Mouse (Mus musculus) lung, postnatal 14 days (tissue): ENCODE data around the gene Tmtc2.

Experiments used
- DNase-seq: peaks from one replicate; pipeline ENCODE4 v3.0.0; 2021

Gene Tmtc2

DNA sequence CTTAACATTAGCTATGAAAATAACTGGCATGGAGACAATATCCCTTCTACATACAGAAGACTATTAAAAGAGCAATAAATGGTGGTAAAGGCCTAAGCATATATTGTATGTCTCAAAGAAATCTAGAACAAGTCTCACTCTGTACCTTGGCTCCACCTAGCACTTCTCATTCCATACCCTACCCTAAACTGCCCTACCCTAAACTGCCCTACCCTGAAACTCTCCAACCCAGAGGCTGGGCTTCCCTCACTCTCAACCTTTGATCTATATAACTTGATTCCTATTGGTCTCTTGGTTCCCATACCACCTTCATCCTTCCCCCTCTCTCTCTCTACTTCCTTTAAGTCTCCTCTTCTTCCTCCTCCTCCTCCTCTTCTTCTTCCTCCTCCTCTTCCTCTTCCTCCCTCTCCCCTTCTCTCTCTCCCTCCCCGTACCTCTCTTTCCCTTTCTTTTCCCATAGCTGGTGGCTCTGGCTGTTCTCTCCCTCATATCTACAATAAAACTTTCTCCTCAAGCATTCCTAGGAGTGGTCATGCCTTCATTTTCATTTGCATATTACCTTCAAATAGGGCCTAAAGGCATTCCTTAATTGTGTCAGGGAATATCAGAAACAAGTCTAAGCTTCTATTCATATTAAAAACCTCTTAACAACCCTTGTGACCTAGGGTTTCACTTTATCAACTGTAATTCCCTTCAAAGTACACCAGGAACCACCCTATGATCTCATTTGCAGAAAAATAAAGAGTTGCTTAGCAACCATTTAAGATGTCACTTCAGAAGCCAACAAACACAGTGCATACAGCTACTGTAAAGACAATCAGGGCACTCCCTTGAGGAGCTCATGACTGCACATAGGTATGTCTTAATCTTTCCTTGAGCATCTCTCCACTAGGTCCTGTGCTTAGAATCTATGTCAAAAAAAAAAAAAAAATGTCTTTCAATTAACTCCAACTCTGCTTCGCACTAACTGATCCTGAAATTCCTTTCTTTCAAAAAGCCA, 29.9 kb downstream of the Tmtc2 start:
- no peak for DNase-seq

DNA sequence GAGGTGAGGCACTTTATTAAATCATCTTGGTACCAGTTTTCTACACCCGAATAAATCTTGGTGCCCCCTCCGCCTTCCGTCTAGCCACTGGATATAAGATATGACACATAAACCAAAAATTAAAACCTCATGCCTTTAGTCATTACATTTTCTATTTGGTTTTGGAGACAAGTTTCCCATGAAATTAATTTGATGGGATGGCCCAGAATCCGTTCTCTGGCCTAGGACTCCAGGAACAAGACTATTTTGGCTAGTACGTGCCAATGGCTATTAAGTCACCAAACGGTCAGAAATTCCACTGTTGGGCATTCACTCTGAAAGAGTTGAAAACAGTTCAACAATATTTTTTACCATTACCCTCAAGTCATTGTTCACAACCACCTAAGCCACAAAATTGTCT, 32.2 kb downstream of the Tmtc2 start:
- no peak for DNase-seq

DNA sequence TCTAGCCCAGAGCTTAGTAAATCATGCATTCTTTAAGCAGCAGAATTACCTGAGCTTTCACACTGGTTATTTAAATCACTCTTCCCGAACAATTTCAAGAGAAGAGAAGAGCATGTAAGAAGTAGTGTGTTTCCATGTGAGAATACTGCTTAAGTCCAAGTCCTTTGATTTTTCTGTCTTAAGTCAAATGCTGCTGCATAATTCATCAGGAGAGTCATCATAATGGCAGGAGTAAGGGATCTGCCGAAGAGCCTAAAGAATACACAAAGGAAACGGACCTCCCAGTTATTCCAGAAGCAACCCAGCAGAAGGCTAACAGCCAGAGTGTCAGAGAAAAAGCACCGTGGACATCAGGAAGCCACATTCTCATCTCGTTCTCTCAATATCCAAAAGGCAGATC, 34.6 kb downstream of the Tmtc2 start:
- DNase-seq: no peak

DNA sequence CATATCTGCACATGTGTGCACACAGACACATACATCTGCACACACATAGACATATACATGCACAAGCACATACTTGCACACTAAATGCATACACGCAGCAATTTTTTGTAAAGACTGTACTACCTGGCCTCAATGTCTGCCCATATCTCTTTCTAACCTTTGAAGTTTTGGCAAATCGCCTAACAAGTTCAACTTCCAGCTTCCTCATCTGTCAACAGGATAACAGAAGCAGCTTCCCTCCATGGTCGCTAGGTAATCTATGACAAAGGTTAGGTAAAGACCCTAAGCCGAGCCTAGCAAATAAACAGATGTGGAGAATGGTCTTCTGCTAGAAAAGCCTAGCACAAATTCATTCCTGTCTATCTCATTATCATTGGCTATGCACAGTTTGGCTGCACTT, 37.3 kb downstream of the Tmtc2 start:
- DNase-seq: no peak

DNA sequence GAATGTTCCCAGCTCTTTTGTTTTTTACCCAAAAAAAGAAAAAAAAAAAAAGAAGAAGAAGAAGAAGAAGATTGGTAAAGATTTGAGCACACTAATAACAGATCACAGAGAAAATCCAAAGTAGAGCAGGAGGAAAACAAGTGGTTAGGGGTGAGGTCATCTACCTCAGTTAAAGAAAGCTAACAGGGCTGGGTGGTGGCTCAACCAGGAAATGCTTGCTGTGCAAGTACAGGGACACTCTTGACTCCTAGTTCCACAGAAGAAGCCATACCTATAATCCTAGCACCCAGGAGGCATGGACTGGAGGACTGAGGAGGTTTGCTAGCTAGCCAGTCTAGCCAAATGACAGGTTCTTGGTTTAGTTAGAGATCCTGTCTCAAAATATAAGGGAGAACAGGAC, 38.4 kb downstream of the Tmtc2 start:
- no peak for DNase-seq

DNA sequence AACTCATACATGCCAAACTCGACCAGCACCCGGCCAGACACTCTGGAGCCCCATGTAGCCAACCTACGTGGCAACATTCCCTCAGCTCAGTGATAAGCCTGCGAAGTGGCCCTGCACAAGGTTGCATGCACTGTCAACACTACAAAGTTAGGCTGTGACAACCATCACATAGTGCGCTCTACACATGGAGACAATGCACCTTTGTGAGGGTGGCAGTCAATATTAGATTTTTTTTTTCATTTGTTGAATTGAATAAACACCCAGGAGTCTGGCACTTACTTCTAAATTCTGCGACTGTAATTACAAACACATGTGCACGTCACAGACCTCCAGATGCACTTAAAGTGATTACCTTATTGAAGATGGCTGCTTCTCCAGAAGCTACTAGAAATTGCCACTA, 41.5 kb downstream of the Tmtc2 start:
- DNase-seq: no peak

DNA sequence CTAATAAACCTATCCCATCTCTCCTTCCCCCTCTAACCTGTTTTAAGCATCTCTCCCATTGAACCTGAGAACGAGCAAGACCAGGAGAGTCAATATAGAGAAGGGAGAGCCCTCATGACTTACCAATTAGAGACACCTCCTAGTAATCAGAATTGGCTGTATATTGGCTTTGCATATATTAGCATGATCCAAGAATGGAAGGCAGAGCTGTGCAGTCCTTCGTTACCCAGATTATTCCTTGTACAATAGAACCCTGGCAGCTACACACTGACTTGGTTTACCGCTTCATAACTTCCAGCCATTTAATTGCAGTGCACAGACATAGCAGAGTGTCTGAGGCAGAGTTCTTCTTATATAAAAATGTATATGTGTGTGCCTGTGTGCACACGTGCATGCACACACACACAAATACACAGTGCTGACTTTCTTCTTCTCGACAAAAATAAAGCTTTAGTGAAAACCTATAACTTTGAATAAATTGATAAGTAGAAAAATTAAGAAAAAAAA, 42.2 kb downstream of the Tmtc2 start:
- DNase-seq: no peak

DNA sequence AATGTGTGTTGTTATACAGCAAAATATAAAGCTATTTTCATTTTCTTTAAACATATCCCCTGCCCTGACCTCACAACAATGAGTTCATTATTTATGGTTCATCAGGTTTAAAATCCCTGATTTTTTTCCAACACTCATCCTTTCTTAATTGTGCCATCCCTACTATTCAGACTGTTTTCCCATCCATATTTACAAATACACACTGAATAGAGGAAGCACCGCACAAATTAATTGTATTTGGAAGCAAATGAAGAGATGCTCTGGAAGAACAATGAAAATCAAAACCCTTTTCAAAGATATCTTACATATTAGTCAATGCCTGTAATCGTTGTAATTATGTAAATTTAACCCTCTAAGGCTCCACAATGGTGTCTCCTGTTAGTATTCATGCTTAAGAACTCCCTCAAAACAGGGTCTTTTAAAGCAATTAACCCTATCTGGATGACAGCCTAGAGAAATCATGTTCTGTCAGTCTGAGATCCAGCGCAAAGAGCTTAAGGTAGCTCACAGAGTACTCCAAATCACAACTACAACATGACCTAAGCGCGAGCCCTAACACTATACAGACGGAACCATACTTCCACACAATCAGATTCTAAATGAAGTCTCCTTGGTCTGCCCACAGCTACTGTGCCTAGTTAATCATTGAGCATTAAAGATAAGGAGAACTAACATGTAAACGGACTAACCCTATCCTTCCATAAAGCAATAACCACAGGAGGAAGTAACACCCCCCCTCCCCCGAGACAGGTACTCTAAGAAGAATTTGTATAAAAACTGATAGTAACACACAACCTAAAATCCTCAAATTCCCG, 43.0 kb downstream of the Tmtc2 start:
- DNase-seq: no peak

DNA sequence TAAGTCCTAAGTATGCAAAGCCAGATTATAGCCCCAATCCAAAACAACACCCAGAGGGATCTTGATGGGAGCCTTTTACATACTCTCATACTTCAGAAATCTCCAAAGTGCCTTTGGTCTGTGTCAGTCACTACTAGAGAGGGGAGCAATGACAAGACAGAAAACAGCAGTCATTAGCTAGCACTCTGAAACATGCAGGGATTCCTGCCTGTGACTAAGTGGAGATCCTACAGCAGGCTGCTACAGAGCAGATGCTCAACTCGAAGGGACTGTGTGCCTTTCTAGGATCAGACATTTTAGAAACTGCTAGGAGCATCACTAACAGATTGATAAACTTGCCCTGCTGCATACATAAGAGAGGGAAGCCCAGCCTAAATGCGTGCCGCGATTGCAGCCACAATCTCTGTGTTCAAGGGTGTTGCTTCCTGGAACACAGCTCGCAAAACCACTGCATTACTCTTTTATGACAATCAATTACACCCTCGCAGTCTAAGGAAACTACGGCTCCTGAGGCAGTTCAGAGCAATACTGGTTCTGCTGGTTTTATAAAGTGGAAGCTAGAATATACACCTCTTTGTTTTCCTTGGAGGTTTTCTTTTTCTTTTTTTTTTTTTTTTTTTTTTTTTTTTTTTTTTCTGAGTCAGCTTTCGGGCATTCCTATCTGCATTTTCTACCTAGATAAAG, 50.7 kb downstream of the Tmtc2 start:
- no peak for DNase-seq

DNA sequence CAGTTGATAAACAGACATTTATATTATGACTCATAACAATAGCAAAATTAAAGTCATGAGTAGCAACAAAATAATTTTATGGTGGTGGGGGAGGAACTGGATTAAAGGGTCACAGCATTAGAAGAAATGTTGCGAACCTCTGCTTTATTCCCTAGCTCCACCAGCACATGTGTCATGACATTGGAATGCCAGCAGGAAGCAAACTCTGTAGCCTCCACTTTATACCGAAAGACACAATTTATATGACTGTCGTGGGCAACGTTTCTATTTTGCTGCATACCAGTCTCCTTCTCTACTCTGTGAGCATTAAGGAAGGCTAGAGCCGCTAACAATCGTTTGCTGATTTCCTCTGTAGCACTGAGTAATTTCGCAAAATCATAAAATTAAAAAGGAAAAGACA, 51.8 kb downstream of the Tmtc2 start:
- DNase-seq: no peak

DNA sequence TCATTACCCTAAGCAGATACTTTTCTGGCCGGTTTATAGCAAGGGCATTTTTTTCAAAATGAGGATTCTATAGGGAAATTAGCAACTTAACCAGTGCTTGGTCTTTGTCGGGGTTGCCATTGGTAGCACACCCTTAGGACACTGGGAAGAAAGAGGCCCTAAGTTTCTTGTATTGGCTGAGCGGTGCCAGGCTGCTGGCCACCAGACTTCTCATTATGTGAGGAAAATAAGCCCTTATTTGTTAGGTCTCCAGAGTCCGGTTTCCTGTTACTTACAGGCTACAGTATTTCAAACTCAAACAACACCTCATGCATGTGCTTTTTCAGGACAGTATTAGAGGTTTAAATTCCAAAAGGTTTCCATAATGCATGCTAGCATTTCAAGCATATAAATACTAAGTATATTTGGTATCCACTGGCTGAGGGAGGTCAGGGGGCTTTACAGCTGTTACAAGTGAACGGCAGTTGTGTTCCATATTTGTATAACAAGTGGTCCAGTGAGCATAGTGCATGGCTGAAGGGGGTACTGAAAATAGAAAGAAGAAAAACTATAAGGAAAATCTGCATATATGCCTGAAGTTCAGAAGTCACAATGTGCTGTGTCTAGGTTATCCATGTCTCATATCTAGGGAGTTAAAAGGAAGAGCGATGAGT, 55.0 kb downstream of the Tmtc2 start:
- no peak for DNase-seq

DNA sequence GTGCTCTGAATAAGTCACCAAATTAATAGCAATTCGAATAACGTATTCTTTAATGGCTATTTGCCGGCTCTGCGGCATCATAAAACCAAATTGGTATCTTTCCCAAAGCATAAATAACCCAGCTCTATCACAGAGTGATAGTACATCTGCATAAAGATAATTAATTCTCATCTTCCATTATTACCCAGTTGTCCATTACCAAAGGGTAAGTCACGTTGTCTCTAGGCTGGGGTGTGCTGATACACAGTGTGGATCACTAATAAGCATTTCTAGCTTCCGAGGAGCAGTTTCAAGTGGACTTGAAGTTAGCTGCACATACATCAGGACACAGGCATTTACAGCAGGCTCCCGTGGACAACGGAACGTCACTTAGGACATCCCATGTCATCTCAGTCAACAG, 56.1 kb downstream of the Tmtc2 start:
- no peak for DNase-seq

DNA sequence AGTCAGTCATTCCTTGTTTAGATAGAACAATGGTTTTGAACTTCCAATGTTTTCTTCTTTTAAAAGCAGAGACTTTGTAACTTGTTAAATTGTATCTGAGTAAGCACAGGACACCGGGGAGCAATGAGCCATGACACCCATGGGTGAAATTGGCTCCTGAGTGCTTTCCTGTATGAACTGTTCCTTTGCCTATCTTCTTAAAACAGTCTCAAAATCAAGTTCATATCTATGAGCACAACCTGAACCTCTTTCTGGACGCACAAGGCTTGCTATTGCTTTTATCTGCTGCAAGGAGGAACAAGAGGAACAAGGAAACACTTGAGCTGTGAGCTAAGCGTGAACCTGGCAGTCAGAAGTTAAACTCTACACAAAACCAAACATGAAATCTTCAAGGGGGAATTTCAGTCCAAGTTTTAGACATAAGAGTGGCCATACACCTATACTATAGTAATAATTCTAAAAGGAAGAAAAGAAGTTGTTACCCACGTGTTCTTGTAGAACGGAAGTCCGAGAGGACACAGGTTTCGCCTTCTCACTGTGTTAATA, 60.4 kb downstream of the Tmtc2 start:
- no peak for DNase-seq

DNA sequence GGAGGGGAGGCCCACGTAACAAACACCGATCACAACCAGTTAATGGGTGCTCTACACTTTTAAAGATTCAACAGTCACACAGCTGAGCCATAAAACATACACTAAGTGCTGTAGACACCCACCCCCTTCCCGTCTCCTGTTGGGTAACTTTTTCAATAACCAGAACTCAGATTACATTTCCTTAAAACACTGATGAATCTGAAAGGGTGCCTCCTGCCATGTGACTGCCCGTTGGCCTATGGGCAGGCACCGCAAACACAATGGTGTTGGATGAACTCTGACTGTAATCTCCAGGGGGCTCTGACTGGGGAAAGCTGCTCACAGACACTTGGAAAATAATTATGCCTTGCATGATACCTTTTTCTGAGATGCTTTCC, 64.4 kb downstream of the Tmtc2 start:
- DNase-seq: no peak

DNA sequence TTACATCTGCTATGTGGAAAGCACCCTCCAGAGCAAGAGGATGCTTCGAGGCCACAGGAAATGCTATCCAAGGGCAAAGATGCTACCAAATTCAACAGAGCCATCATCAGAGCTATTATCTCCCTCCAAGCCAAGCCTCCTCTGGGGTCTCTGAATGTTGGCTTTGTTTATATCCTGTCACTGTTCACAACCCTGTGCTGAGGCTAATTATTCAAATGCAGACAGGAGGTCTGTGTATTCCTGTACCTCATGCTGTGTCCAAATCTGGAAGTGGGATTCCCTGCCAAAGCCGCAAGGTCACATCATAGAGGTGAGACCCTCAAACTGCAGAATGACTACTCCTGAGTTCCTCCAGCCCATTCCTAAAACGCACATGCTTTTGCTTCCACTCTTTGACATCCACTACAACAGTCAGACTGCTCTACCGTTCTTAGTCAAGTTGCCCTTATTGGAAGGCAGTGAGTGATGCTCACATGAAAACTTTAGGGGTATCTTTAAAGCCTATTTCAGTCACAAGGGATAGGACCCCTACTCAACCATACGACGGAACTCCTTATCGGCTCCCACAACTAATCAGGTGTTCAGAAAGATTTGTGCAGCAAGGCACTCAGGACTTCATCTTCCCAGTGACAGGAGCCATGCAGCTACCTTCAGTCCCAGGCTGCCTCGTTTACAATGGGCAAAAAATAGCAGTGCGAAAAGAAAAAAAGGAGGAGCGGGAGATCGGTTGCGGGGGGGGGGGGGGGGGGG, 64.9 kb downstream of the Tmtc2 start:
- DNase-seq: no peak

DNA sequence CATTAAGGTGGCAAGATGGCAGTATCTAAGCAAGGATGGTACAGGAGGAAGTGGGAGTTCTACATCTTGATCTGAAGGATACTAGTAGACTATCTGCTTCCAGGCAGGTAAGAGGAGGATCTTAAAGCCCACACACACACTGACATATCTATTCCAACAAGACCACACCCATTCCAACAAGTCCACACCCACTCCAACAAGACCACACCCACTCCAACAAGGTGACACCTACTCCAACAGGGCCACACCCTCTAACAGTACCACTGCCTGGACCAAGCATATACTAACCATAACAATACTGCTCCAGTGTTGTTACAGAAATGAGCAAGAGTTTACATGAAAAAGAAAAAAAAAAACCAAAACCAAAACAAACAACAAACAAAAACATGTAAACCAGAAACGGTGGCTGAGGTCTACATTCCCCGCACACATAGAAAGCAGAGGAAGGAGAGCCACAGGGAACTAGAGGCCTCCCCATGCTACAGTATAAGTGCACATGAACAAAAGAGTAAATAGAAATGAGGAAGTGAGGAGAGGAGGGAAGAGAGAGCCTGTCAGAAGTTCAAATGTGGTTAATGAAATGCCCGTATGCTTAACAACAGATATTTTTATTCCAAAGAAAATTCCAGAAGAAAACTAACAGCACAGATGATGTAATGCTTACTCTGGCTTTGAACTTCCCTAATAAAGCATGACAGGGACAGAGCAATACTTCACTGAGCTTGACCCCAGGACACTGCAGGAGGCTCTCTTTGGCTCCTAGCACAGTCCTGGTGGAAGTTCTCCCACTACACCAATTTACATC, 66.1 kb downstream of the Tmtc2 start:
- no peak for DNase-seq

DNA sequence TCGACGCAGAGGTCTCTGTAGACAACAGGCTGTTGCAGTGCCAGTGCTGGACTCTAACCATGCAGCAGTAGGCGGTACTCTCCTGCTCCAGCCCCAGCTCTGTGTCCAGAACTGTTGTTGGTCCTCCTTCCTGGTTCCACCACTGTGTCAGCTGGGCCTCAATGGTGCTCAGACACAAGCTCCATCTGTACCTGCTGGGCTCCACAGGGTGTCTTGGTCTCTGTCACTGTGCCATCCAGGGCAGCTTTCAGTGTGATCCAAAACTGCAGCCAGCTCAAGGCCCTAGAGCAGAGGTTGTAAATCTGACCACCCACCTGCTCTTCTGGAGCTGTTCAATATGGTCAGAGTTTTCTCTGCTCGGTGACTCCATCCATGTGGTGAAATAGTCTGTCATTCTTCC, 68.2 kb downstream of the Tmtc2 start:
- no peak for DNase-seq

DNA sequence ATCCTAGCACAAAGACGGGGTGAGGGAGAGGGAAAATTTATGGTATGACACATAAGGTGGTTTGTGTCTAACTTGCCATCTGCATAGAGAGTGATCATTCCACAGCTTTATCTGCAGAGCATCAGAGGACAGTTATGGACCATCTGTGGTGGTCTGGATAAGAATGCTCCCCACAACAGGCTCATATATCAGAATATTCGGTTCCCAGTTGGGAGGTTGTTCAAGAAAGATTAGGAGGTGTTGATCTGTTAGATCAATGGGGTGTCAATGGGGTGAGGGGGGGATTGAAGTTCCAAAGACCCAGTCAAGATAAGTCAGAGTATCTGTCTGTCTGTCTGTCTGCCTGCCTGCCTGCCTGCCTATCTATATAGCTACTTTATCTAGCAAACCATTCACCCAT, 69.8 kb downstream of the Tmtc2 start:
- DNase-seq: no peak

DNA sequence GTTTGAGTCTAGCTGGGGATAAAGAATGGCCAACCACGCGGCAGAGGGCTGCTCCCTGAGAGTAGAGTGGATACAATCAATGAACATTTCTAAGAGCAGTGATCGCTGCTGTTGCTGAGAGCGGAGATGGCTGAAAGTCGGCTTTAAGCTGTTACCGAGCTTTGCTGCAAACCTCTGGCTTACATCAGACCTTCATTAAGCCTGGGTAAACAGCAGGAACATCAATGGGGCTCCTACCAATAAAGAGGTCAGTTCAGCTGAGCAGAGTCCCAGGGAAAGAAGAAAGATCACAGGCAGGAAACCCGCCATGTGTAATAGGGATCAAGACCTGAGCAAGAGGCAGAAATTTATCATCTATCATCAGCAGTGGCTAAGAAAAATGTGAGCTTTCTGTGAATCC, 72.5 kb downstream of the Tmtc2 start:
- DNase-seq: no peak

DNA sequence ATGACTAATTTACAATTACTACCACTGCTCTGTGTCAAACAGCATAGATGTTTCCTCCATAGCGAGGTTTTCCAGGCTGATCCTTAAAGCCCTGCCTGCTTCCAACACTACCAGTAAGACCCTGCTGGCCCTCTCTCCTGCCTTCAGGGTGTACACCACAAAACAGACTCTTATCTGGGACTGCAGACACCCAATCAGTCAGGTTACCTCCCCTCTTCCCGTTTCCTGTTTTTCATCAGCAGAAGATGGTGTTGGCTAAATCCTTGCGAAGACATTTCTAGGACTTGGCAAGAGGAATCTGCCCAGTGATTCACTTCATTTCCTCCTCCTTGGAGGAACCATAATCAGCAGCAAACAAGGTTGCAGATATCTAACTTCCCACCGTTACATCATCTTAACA, 73.8 kb downstream of the Tmtc2 start:
- DNase-seq: peak; percentile 25

DNA sequence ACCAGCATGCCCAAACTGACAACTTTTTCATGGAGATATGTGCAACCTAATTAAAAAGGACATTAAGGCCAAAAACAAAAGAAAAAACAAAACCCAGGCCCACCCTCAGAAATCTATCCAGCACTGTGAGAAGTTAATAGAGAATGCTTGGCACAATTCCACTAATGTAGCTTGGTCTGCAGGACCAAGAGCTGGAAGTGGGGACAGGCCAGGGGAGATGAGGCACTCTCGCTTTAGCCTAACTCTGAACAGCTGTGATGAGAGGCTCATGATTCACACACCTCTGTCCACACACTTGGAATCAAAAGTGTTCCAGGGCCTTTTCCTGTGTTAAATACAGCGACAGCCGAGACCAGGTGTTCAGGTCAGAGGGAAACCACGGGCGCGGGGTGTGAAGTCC, 79.0 kb downstream of the Tmtc2 start:
- no peak for DNase-seq
